12 mouse cellular contexts compared by ENCODE assay signal in the genomic region with DNA sequence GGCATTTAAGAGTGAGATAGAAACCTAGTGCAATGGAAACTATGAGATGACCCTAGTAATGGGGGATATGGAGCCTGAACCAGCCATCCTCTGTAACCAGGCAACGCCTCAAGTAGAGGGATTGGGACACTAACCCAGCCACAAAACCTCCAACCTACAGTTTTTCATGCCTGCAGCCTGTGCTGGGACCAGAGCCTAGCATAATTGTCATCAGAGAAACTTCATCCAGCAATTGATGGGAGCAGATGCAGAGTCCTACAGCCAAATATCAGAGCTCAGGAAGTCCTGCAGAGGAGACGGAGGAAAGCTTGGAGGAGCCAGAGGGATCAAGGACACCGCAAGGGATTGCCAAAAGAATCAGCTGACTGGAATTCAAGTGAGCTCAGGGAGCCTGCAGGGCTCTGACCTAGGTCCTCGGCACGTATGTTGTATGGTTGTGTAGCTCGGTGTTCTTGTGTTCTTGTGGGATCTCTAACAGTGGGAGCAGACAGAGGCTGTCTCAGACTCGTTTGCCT.
A peak's percentile ranks its signal among the peaks of the same experiment; 100 is the strongest.
DNase-seq lines count a peak whose midpoint lies in the region.
"Had no signal": no experiment of that assay in that cellular context is flagged by ENCODE, and none has a peak within 500 bp of the region (broad histone marks: within the 10 kb centered on the region; RNA-seq: fewer than 3 reads in every experiment).

No protein-coding gene starts in this region.

- peak; percentile 32 for DNase-seq in adrenal gland, adult 8-10 months
- no peak for DNase-seq in adrenal gland, postnatal 25 days
- DNase-seq in heart, adult 11 months = peak; percentile 95
- DNase-seq in heart, postnatal 25 days (ENCODE audit: low spot score) = no peak
- peak; percentile 21 to 23 for DNase-seq in heart, postnatal 10 days
- no peak for DNase-seq in heart, postnatal 14 days
- no peak for DNase-seq in spleen, postnatal 4 days (ENCODE audit: low spot score in 2 of 2)
- DNase-seq: cerebellum, adult 11-12 months; cerebellum, adult 9-10 months; cerebellum, postnatal 25 days; kidney, adult 11 months; kidney, adult 9 months had no signal

- intact Hi-C loops in heart, postnatal 25 days (cut with DNase I) = no loop called here
- intact Hi-C loops in heart, postnatal 10 days (cut with DNase I) = no loop called here
- intact Hi-C loops in heart, postnatal 14 days (cut with DNase I) = no loop called here

Comparison
In these comparisons a context has a peak if more than half of its experiments do, and no peak if none do; other contexts are left out.
1. DNase-seq: peak in adrenal gland, adult 8-10 months (single experiment), heart, adult 11 months (single experiment) and heart, postnatal 10 days (2 of 2); none in adrenal gland, postnatal 25 days (single experiment), heart, postnatal 25 days (single experiment), heart, postnatal 14 days (0 of 2) and spleen, postnatal 4 days (0 of 2).